Mouse (Mus musculus): ENCODE results near the gene B4galnt1. TPM values are rescaled to one million over a fixed set of nuclear protein-coding genes. Genes with fewer than 3 reads are reported as not detected.
"Not testable (repeated sequence)": the region's sequence is repeated elsewhere in the genome, so short reads cannot be mapped to it uniquely, and the experiment has no call there.

B4galnt1 gene
- polyA plus RNA-seq, 1 experiment: 81.2 TPM

DNA sequence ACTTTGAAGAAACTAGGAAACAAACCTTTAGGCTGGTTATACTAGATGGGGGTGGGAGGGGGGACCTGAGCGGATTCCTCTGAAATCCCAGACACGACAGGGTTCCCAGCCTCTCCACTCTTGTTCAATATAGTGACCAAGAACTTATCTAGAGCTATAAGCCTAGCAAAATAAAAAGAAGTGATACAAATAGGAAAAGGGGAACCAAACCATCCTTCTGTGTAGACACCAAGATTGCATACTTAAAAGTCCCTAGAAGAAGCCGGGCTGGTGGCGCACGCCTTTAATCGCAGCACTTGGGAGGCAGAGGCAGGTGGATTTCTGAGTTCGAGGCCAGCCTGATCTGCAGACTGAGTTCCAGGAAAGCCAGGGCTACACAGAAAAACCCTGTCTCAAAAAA, 11.7 kb upstream of the B4galnt1 start:
- no peak for TF ChIP-seq CTCF (IDR thresholded peaks at IDR 0.05; ENCODE audit: insufficient read depth, low read length)
- TF ChIP-seq POLR2A (IDR thresholded peaks at IDR 0.05; ENCODE audit: borderline replicate concordance, extremely low read depth, low read depth, low read length): no peak
- DNase-seq: no peak
- no peak overlapping the region for H3K4me3 ChIP-seq (replicated peaks; ENCODE audit: extremely low read depth, low read depth, low read length)
- WGBS: 89% methylated on average over 7 of the region's 7 CpGs
- H3K4me1 ChIP-seq (ENCODE audit: control insufficient read depth, insufficient read depth, low read length): no peaks in the 10 kb centered on the region

DNA sequence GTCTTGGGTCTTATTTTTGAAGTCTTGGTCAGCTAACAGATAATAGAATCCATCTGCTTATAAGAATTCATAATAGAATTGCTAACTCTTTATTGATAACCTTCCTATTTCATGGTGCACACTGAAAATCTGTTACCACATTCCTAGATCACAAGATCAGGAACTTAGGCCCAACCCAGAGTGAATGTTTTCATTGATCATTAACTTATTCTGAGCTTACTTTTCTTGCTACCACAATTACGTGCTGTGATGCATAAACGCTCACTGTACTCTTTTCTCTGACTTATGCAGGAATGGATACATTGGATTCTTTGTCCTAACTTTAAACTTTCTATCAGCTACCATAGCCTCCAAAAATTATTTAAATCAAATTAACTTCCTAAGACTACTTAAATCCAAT, 10.8 kb upstream of the B4galnt1 start:
- 90% methylated on average over 2 of the region's 2 CpGs for WGBS
- DNase-seq: no peak
- Histone ChIP-seq H3K4me1 (ENCODE audit: control insufficient read depth, insufficient read depth, low read length) (no peaks in the 10 kb centered on the region), H3K4me3 (replicated peaks; ENCODE audit: extremely low read depth, low read depth, low read length) (no peak overlapping the region)
- TF ChIP-seq CTCF (IDR thresholded peaks at IDR 0.05; ENCODE audit: insufficient read depth, low read length) (no peak), POLR2A (IDR thresholded peaks at IDR 0.05; ENCODE audit: borderline replicate concordance, extremely low read depth, low read depth, low read length) (no peak)

DNA sequence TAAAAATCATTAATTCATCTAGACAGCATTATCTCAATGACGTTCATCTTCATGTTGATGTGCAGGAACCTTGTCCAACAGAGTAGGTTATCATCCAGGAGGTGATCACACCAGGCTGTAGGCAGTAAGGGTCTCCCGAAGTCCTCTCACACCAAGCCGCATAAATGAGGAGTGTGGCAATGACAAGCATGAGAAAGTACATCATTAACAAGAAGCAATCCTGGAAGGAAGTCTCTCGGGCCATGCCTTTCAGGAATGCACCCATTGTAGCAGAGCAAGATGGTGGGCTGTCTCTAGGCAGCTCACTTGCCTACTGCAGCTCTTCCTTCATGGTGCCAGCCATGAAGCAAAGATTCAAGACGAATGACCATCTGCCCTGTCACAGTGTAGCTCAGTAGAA, 10.4 kb upstream of the B4galnt1 start:
- WGBS: 87% methylated on average over 5 of the region's 5 CpGs
- Histone ChIP-seq H3K4me1 (ENCODE audit: control insufficient read depth, insufficient read depth, low read length) (no peaks in the 10 kb centered on the region), H3K4me3 (replicated peaks; ENCODE audit: extremely low read depth, low read depth, low read length) (no peak overlapping the region)
- TF ChIP-seq CTCF (IDR thresholded peaks at IDR 0.05; ENCODE audit: insufficient read depth, low read length) (no peak), POLR2A (IDR thresholded peaks at IDR 0.05; ENCODE audit: borderline replicate concordance, extremely low read depth, low read depth, low read length) (no peak)
- no peak for DNase-seq

DNA sequence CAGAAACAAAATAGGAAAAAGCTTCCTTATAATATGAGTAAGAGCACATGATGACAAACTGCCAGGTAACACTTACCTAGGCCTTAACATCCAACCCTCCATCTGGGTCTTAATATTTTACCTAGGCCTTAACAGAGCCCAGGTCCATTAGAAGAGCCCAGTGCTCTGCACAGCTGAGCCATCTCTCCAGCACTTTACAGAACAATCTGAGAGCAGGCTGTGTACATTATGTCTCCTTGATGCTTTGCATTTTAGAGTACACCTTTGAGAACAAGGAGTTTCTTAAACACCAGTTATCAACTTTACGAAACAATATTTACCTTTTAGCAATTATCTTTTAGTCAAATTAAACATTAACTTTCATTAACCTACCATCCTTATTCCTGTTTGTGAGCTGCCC, 8.9 kb upstream of the B4galnt1 start:
- H3K4me3 ChIP-seq (replicated peaks; ENCODE audit: extremely low read depth, low read depth, low read length): no peak overlapping the region
- no peak for DNase-seq
- WGBS: 62% methylated on average over 1 of the region's 1 CpGs
- TF ChIP-seq POLR2A (IDR thresholded peaks at IDR 0.05; ENCODE audit: borderline replicate concordance, extremely low read depth, low read depth, low read length): no peak
- TF ChIP-seq CTCF (IDR thresholded peaks at IDR 0.05; ENCODE audit: insufficient read depth, low read length): no peak
- no peaks in the 10 kb centered on the region for H3K4me1 ChIP-seq (ENCODE audit: control insufficient read depth, insufficient read depth, low read length)

DNA sequence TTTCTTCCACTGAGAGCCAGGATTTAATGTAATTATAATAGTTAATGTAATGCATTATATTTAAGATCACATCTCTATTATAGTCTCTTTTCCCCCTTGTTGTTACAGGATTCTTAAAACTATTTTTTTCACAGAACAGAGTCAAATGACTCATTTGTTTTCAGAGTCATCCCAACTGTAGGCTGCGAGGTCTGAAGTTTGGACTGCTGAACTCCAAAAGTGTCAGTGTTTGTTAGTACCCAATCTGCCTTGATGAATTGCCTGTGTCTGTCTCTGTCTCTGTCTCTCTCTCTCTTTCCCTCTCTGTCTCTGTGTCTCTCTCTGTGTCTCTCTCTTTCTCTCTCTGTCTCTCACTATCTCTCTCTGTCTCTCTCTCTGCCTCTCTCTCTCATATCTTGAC, 8.5 kb upstream of the B4galnt1 start:
- no peak for DNase-seq
- 56% methylated on average over 1 of the region's 1 CpGs for WGBS
- Histone ChIP-seq H3K4me1 (ENCODE audit: control insufficient read depth, insufficient read depth, low read length) (no peaks in the 10 kb centered on the region), H3K4me3 (replicated peaks; ENCODE audit: extremely low read depth, low read depth, low read length) (no peak overlapping the region)
- TF ChIP-seq CTCF (IDR thresholded peaks at IDR 0.05; ENCODE audit: insufficient read depth, low read length): no peak
- no peak for TF ChIP-seq POLR2A (IDR thresholded peaks at IDR 0.05; ENCODE audit: borderline replicate concordance, extremely low read depth, low read depth, low read length)

DNA sequence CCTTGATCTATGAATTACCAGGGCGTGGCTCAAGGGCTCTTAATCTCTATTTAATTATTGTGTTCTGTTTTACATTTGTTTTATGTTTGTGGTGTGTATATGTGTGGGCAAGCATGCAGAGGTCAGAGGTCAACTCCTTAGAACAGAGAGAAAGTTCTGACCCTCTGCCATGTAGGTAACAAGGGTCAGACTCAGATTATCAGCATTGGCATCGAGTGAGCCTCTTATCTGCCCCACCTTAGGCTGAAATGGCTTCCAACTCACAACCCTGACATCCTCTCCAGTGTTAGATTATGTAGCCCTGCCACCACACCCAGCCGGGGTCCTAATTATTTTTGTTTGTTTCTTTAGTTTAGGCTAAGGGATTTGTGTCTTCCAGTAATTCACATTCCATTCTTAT, 6.6 kb upstream of the B4galnt1 start:
- DNase-seq: no peak
- H3K4me3 ChIP-seq (replicated peaks; ENCODE audit: extremely low read depth, low read depth, low read length): no peak overlapping the region
- TF ChIP-seq CTCF (IDR thresholded peaks at IDR 0.05; ENCODE audit: insufficient read depth, low read length): no peak
- no peak for TF ChIP-seq POLR2A (IDR thresholded peaks at IDR 0.05; ENCODE audit: borderline replicate concordance, extremely low read depth, low read depth, low read length)
- WGBS: 57% methylated on average over 3 of the region's 3 CpGs
- no peaks in the 10 kb centered on the region for H3K4me1 ChIP-seq (ENCODE audit: control insufficient read depth, insufficient read depth, low read length)

DNA sequence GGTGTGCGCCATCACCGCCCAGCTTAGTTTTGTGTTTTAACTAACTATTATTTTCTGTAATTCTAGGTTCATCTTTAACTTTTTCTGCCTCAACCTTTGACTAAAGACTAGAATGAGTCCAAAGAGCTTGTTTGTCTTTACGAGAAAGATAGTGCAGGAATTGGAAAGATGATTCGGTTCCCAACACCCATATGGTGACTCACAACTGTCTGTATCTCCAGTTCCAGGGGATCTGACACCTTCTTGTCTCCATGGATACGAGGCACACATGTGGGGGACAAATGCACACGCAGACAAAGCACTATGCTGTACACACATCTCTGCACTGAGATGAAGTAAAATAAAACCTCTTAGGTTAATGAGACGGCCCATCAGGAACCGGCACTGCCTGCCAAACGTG, 4.9 kb upstream of the B4galnt1 start:
- Histone ChIP-seq H3K4me1 (ENCODE audit: control insufficient read depth, insufficient read depth, low read length) (peaks cover 3% of the 10 kb centered on the region; the same call in 1 of the 2 replicates), H3K4me3 (replicated peaks; ENCODE audit: extremely low read depth, low read depth, low read length) (no peak overlapping the region)
- WGBS: 78% methylated on average over 9 of the region's 9 CpGs
- TF ChIP-seq CTCF (IDR thresholded peaks at IDR 0.05; ENCODE audit: insufficient read depth, low read length) (no peak), POLR2A (IDR thresholded peaks at IDR 0.05; ENCODE audit: borderline replicate concordance, extremely low read depth, low read depth, low read length) (no peak)
- no peak for DNase-seq

DNA sequence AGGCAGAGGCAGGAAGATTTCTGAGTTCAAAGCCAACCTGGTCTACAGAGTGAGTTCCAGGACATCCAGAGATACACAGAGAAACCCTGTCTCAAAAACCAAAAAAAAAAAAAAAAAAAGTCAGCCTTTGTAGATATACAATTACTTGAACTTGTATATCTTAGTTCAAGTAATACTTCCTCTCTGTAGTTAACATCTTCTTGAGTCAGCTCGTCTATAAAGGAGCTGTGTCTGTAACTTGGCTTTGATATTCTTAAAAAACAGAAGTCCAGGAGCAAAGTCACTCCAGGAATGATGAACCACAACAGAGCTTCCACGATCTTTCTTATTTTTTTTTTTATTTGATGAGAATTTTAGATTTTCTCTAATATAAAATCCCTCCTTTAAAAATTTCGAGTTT, 4.3 kb upstream of the B4galnt1 start:
- Histone ChIP-seq H3K4me3 (replicated peaks; ENCODE audit: extremely low read depth, low read depth, low read length) (no peak overlapping the region), H3K4me1 (ENCODE audit: control insufficient read depth, insufficient read depth, low read length) (peaks cover 3% of the 10 kb centered on the region; the same call in 1 of the 2 replicates)
- 61% methylated on average over 3 of the region's 3 CpGs for WGBS
- TF ChIP-seq POLR2A (IDR thresholded peaks at IDR 0.05; ENCODE audit: borderline replicate concordance, extremely low read depth, low read depth, low read length) (no peak), CTCF (IDR thresholded peaks at IDR 0.05; ENCODE audit: insufficient read depth, low read length) (no peak)
- no peak for DNase-seq

DNA sequence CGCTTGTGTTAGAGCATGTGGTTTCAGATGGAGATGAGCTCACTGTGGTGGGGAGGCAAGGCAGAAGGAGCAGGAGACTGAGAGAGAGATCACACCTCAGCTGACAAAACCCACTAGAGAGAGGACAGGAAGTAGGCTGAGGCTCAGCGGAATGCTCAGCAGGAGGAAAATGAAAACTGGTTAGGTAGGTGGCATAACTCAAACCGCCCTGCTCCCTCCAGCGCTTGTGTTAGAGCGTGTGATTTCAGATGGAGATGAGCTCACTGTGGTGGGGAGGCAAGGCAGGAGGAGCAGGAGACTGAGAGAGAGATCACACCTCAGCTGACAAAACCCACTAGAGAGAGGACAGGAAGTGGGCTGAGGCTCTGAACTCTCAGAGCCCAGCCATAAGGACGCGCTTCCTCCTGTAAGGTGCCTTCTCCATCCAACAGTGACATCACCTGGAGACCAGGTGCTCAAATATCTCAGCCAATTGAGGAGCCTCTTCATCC, 2.2 kb upstream of the B4galnt1 start:
- H3K4me1 ChIP-seq (ENCODE audit: control insufficient read depth, insufficient read depth, low read length); DNase-seq; H3K4me3 ChIP-seq (replicated peaks; ENCODE audit: extremely low read depth, low read depth, low read length): not testable (repeated sequence)
- 38% methylated on average over 7 of the region's 7 CpGs for WGBS

DNA sequence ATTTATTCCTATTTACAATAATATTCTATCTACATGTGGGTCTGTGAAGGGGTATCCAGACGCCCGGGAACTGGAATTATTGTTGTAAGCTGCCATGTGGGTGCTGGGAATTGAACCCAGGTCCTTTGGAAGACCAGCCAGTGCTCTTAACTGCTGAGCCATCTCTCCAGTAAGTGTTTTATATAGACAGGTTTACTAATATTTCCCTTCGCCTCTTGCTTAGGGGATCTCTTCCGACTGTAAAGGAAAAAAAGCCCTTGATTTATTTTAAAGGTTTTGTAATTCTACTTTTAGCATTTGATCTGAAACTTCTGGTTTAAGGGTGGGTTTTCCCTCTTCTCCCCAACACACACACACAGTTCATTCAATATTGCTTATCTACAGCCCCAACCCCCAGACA, 835 bp upstream of the B4galnt1 start:
- TF ChIP-seq CTCF (IDR thresholded peaks at IDR 0.05; ENCODE audit: insufficient read depth, low read length) (no peak), POLR2A (IDR thresholded peaks at IDR 0.05; ENCODE audit: borderline replicate concordance, extremely low read depth, low read depth, low read length) (no peak)
- WGBS: 86% methylated on average over 4 of the region's 4 CpGs
- Histone ChIP-seq H3K4me1 (ENCODE audit: control insufficient read depth, insufficient read depth, low read length) (peaks cover 3% of the 10 kb centered on the region; the same call in 1 of the 2 replicates), H3K4me3 (replicated peaks; ENCODE audit: extremely low read depth, low read depth, low read length) (no peak overlapping the region)
- no peak for DNase-seq

DNA sequence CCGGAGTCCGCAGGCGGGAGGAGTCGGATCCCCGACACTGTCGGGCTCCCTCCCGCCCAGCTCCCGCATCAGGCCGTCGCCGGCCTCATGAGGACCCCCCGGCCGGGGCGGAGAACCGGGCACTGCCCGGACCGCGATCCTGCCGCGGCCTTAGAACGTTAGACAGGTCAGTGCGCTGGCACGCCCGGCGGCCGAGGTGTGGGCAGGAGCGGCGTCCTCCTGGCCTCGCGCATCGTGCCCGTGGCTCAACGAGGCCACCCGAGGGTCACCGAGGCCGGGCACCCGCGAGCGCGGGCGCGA, 279 bp downstream of the B4galnt1 start:
- WGBS: under 1% methylated on average over 42 of the region's 42 CpGs
- DNase-seq: peak; percentile 71
- TF ChIP-seq POLR2A (IDR thresholded peaks at IDR 0.05; ENCODE audit: borderline replicate concordance, extremely low read depth, low read depth, low read length): no peak
- peaks cover 3% of the 10 kb centered on the region; the same call in 1 of the 2 replicates for H3K4me1 ChIP-seq (ENCODE audit: control insufficient read depth, insufficient read depth, low read length)
- peak overlapping the region; percentile 75 for H3K4me3 ChIP-seq (replicated peaks; ENCODE audit: extremely low read depth, low read depth, low read length)
